Mouse (Mus musculus): Measurements from ENCODE around the gene Vmn1r158.
"Not testable (repeated sequence)": the region's sequence is repeated elsewhere in the genome, so short reads cannot be mapped to it uniquely, and the experiment has no call there.

Vmn1r158 gene

DNA sequence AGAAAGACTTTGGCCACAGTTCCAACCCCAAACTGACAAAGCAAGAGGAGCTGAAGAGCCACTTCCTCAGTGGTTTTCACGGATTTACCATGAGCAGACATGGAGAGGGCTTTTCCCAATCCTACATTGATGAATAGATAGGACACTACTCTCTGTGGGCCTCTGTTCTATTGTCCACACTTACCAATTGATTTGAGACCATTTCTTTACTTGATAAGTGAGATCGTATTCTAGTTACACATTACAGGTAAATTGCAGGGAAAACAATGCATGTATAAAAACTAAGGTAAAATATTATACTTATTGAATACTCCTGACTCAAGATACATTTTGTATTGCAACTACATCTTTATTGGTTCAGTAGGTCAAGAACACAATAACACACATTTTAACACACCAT, at the start of gene Vmn1r158:
Gene Vmn1r158, minus strand, starts transcription at position 101 of the 400 bp plus-strand sequence.
- not testable (repeated sequence) for DNase-seq (ENCODE audit: low read depth, low spot score)

DNA sequence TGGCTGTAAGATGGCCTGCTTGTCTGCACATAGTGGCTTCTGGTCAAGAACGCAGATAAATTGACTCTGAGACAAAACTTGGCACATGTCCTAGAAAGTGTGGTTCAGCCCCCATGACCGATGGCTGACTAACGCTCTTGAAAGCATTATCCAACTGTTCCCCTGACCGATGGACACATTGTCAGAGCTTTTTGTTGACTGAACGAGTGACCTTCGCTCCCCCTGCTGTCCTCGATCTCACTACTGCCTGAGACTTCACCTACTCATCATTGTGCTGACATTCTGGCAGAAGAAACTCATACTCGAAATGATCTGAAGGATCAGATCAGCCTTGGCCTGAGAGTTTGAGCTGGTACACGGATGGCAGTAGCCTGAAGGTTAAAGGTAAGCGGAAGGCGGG, 14.6 kb downstream of the Vmn1r158 start:
- DNase-seq (ENCODE audit: low read depth, low spot score) = not testable (repeated sequence)

DNA sequence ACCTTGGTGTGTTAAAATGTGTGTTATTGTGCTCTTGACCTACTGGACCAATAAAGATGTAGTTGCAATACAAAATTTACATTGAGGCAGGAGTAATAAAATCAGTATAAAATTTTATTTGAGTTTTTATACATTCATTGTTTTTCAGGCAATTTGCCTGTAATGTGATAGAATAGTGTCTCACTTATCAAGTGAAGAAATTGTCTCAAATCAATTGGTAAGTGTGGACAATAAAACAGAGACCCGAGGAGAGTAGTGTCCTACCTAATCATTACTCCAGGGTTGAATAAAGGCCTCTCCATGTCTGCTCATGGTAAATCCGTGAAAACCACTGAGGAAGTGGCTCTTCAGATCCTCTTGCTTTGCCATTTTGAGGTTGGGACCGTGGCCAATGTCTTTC, 29.2 kb downstream of the Vmn1r158 start, which contains the start of gene Vmn1r157:
Gene Vmn1r157, plus strand, starts transcription at position 301 of the 400 bp plus-strand sequence.
- not testable (repeated sequence) for DNase-seq (ENCODE audit: low read depth, low spot score)

All from R1 (cell line).